In the genomic region with DNA sequence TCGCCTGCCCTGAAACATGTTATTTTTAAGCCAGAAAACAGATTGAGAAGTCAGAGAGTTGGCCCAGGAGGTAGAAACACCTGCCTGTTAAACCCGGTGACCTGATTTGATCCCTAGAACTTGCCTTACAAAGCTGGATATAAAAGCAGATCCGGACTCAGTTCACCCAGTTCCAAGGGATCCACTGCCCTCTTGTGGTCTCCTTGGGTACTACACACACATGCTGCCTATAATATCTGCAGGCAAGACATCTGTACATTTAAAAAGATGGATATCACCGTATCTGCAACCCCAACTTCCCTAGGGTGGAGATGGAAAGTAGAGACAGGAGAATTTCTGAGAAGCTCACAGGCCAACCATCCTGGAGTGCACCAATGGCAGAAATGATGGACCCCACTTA, we compare ENCODE assay signal across 10 mouse cellular contexts. TPM values are rescaled to one million over a fixed set of nuclear protein-coding genes. Genes with fewer than 3 reads are reported as not detected.
DNase-seq lines count a peak whose midpoint lies in the region; ATAC-seq and TF ChIP-seq lines count a peak whose summit lies in the region.
"Had no signal": no experiment of that assay in that cellular context is flagged by ENCODE, and none has a peak within 500 bp of the region (broad histone marks: within the 10 kb centered on the region; RNA-seq: fewer than 3 reads in every experiment).

No protein-coding gene starts in this region.

- 79% methylated on average over 4 of the region's 4 CpGs for WGBS in liver, embryonic 14.5 days (ENCODE audit: insufficient replicate concordance)
- WGBS in neural tube, embryonic 15.5 days = 99% methylated on average over 4 of the region's 4 CpGs

- no peak overlapping the region for H3K4me2 ChIP-seq in liver, embryonic 14.5 days (ENCODE audit: low read depth)
- no peak overlapping the region for H3K4me2 ChIP-seq in neural tube, embryonic 15.5 days

- TF ChIP-seq EP300 in ES-Bruce4 (IDR thresholded peaks at IDR 0.05; ENCODE audit: insufficient read depth, low read depth, low read length) = no peak
- TF ChIP-seq EP300 in liver, embryonic 14.5 days (IDR thresholded peaks at IDR 0.05; ENCODE audit: low read depth) = no peak

- H3K27me3 ChIP-seq in ES-Bruce4 (ENCODE audit: control insufficient read depth, insufficient read depth, low read length, poor library complexity, severe bottlenecking) = no peaks in the 10 kb centered on the region
- H3K27me3 ChIP-seq in liver, embryonic 14.5 days (ENCODE audit: control insufficient read depth, insufficient read depth, low read length) = no peaks in the 10 kb centered on the region
- H3K27me3 ChIP-seq in neural tube, embryonic 15.5 days (replicated peaks) = no peaks in the 10 kb centered on the region

- DNase-seq in CD4-positive, CD25-positive, alpha-beta regulatory T cell, adult 2 months (ENCODE audit: low read depth, low spot score) = peak; percentile 79
- peak; percentile 59 to 67 for DNase-seq in kidney, postnatal 4 days
- no peak for DNase-seq in kidney, adult 18-20 months
- no peak for DNase-seq in liver, embryonic 14.5 days (ENCODE audit: low read depth in 3 of 3, low spot score in 3 of 3)
- DNase-seq in urinary bladder, adult 2 months (ENCODE audit: low spot score) = no peak
- DNase-seq: gastrocnemius, postnatal 14 days had no signal

- H3K27ac ChIP-seq in ES-Bruce4 (ENCODE audit: insufficient read depth, low read length) = no peak overlapping the region
- no peak overlapping the region for H3K27ac ChIP-seq in liver, embryonic 14.5 days
- no peak overlapping the region for H3K27ac ChIP-seq in neural tube, embryonic 15.5 days (replicated peaks)
- H3K27ac ChIP-seq: macrophage had no signal

- H3K36me3 ChIP-seq in ES-Bruce4 (ENCODE audit: control insufficient read depth, insufficient read depth, low read length, poor library complexity, severe bottlenecking) = peaks cover 17% of the 10 kb centered on the region
- peaks cover 13% of the 10 kb centered on the region for H3K36me3 ChIP-seq in liver, embryonic 14.5 days (replicated peaks; ENCODE audit: control insufficient read depth, insufficient read depth, low read depth)
- H3K36me3 ChIP-seq in neural tube, embryonic 15.5 days = peaks cover 54% of the 10 kb centered on the region

- peaks cover 7% of the 10 kb centered on the region for H3K4me1 ChIP-seq in ES-Bruce4 (ENCODE audit: control insufficient read depth, insufficient read depth, low read length)
- peaks cover 3 to 10% of the 10 kb centered on the region in 2 experiments for H3K4me1 ChIP-seq in liver, embryonic 14.5 days (replicated peaks; ENCODE audit: control insufficient read depth in 2 of 2, insufficient read depth in 2 of 2, low read length in 1 of 2)
- H3K4me1 ChIP-seq in neural tube, embryonic 15.5 days = peaks cover 25% of the 10 kb centered on the region

- H3K9me3 ChIP-seq in ES-Bruce4 (replicated peaks; ENCODE audit: control insufficient read depth, insufficient read depth, low read length, poor library complexity, severe bottlenecking) = no peaks in the 10 kb centered on the region
- H3K9me3 ChIP-seq in liver, embryonic 14.5 days (ENCODE audit: control insufficient read depth, low read length) = no peaks in the 10 kb centered on the region
- H3K9me3 ChIP-seq in neural tube, embryonic 15.5 days (replicated peaks) = no peaks in the 10 kb centered on the region

- no peak for TF ChIP-seq POLR2A in ES-Bruce4 (IDR thresholded peaks at IDR 0.05; ENCODE audit: insufficient read depth, low read length)

- H3K9ac ChIP-seq in ES-Bruce4 (ENCODE audit: low read depth, poor library complexity, severe bottlenecking) = no peak overlapping the region
- no peak overlapping the region for H3K9ac ChIP-seq in liver, embryonic 14.5 days (replicated peaks)
- H3K9ac ChIP-seq in neural tube, embryonic 15.5 days (replicated peaks) = no peak overlapping the region

- no peak for ATAC-seq in CD4-positive, CD25-positive, alpha-beta regulatory T cell, adult 4 months
- ATAC-seq in liver, embryonic 14.5 days (ENCODE audit: insufficient read depth) = no peak
- no peak for ATAC-seq in neural tube, embryonic 15.5 days (ENCODE audit: low FRiP score)

- peak; percentile 26 for TF ChIP-seq CTCF in ES-Bruce4 (IDR thresholded peaks at IDR 0.05; ENCODE audit: low read depth, low read length)
- peak; percentile 75 for TF ChIP-seq CTCF in liver, embryonic 14.5 days (IDR thresholded peaks at IDR 0.05; ENCODE audit: low read depth)

- H3K4me3 ChIP-seq in ES-Bruce4 (ENCODE audit: low read depth, low read length) = no peak overlapping the region
- H3K4me3 ChIP-seq in liver, embryonic 14.5 days (ENCODE audit: insufficient read depth in 1 of 2, low read depth in 2 of 2, low read length in 2 of 2) = no peak overlapping the region
- H3K4me3 ChIP-seq in neural tube, embryonic 15.5 days (replicated peaks) = no peak overlapping the region

RNA-seq across cellular contexts. Expression of gene Ddx54, which starts 3.4 kb away (rescaled TPM):
- 10 to 100 TPM; 14.4 to 18.6 TPM for polyA plus RNA-seq in CD4-positive, CD25-positive, alpha-beta regulatory T cell, adult 4 months (2017; shearing (Covaris generic))
- polyA plus RNA-seq in ES-Bruce4 (2011; ENCODE audit: insufficient read depth, insufficient read length, low read depth, missing spikeins) = 49.7 and 49.9 TPM in 2 replicates
- 9.9 and 12.4 TPM in 2 replicates for polyA plus RNA-seq in liver, embryonic 14.5 days (2012; rRNA removed)
- polyA plus RNA-seq in liver, embryonic 14.5 days (2014; fragmentation: Nextera tagmentation; extraction: Ambion mirVana) = 9.9 and 10.1 TPM in 2 replicates
- 35.7 and 42.0 TPM in 2 replicates for polyA plus RNA-seq in neural tube, embryonic 15.5 days (2015; fragmentation: Nextera tagmentation; extraction: Ambion mirVana)
- 25.7 and 26.2 TPM in 2 replicates for polyA plus RNA-seq in urinary bladder, adult 2 months (2012; rRNA removed)

RNA-seq across cellular contexts. Expression of gene Rita1, which starts 3.5 kb away (rescaled TPM):
- polyA plus RNA-seq in CD4-positive, CD25-positive, alpha-beta regulatory T cell, adult 4 months (2017; shearing (Covaris generic)) = 1 to 10 TPM; 2.2 to 6.3 TPM
- 13.0 and 13.1 TPM in 2 replicates for polyA plus RNA-seq in ES-Bruce4 (2011; ENCODE audit: insufficient read depth, insufficient read length, low read depth, missing spikeins)
- polyA plus RNA-seq in liver, embryonic 14.5 days (2012; rRNA removed) = 5.2 and 5.9 TPM in 2 replicates
- polyA plus RNA-seq in liver, embryonic 14.5 days (2014; fragmentation: Nextera tagmentation; extraction: Ambion mirVana) = 2.1 and 2.8 TPM in 2 replicates
- 29.4 and 34.0 TPM in 2 replicates for polyA plus RNA-seq in neural tube, embryonic 15.5 days (2015; fragmentation: Nextera tagmentation; extraction: Ambion mirVana)
- polyA plus RNA-seq in urinary bladder, adult 2 months (2012; rRNA removed) = 11.0 and 12.9 TPM in 2 replicates

RNA-seq across cellular contexts. Expression of gene Cfap73, which starts 18.1 kb away (rescaled TPM):
- not detected for polyA plus RNA-seq in CD4-positive, CD25-positive, alpha-beta regulatory T cell, adult 4 months (2017; shearing (Covaris generic))
- polyA plus RNA-seq in ES-Bruce4 (2011; ENCODE audit: insufficient read depth, insufficient read length, low read depth, missing spikeins) = not detected in 2 replicates
- polyA plus RNA-seq in liver, embryonic 14.5 days (2012; rRNA removed) = not detected in 2 replicates
- not detected in 2 replicates for polyA plus RNA-seq in liver, embryonic 14.5 days (2014; fragmentation: Nextera tagmentation; extraction: Ambion mirVana)
- 0.33 and 0.80 TPM in 2 replicates for polyA plus RNA-seq in neural tube, embryonic 15.5 days (2015; fragmentation: Nextera tagmentation; extraction: Ambion mirVana)
- polyA plus RNA-seq in urinary bladder, adult 2 months (2012; rRNA removed) = not detected in 2 replicates
- polyA plus RNA-seq: macrophage had no signal

RNA-seq across cellular contexts. Expression of gene Iqcd, which starts 27.1 kb away (rescaled TPM):
- polyA plus RNA-seq in CD4-positive, CD25-positive, alpha-beta regulatory T cell, adult 4 months (2017; shearing (Covaris generic)) = 1 to 10 TPM in 1 of 2 experiments, under 1 TPM in 1; 0.40 to 1.1 TPM
- polyA plus RNA-seq in ES-Bruce4 (2011; ENCODE audit: insufficient read depth, insufficient read length, low read depth, missing spikeins) = 0.37 and 0.43 TPM in 2 replicates
- 0.91 and 2.0 TPM in 2 replicates for polyA plus RNA-seq in liver, embryonic 14.5 days (2012; rRNA removed)
- 1.0 and 1.4 TPM in 2 replicates for polyA plus RNA-seq in liver, embryonic 14.5 days (2014; fragmentation: Nextera tagmentation; extraction: Ambion mirVana)
- 1.3 and 1.5 TPM in 2 replicates for polyA plus RNA-seq in neural tube, embryonic 15.5 days (2015; fragmentation: Nextera tagmentation; extraction: Ambion mirVana)
- 1.6 and 1.8 TPM in 2 replicates for polyA plus RNA-seq in urinary bladder, adult 2 months (2012; rRNA removed)

RNA-seq across cellular contexts. Expression of gene Tpcn1, which starts 27.4 kb away (rescaled TPM):
- 10 to 100 TPM; 14.7 to 17.4 TPM for polyA plus RNA-seq in CD4-positive, CD25-positive, alpha-beta regulatory T cell, adult 4 months (2017; shearing (Covaris generic))
- polyA plus RNA-seq in ES-Bruce4 (2011; ENCODE audit: insufficient read depth, insufficient read length, low read depth, missing spikeins) = 13.2 and 17.1 TPM in 2 replicates
- 19.3 and 19.8 TPM in 2 replicates for polyA plus RNA-seq in liver, embryonic 14.5 days (2012; rRNA removed)
- polyA plus RNA-seq in liver, embryonic 14.5 days (2014; fragmentation: Nextera tagmentation; extraction: Ambion mirVana) = 17.8 and 18.2 TPM in 2 replicates
- polyA plus RNA-seq in neural tube, embryonic 15.5 days (2015; fragmentation: Nextera tagmentation; extraction: Ambion mirVana) = 20.9 and 21.7 TPM in 2 replicates
- 38.6 and 55.0 TPM in 2 replicates for polyA plus RNA-seq in urinary bladder, adult 2 months (2012; rRNA removed)

Comparison
In these comparisons a context has a peak if more than half of its experiments do, and no peak if none do; other contexts are left out.
1. DNase-seq: peak in CD4-positive, CD25-positive, alpha-beta regulatory T cell, adult 2 months (single experiment) and kidney, postnatal 4 days (2 of 2); none in kidney, adult 18-20 months (single experiment), liver, embryonic 14.5 days (0 of 3) and urinary bladder, adult 2 months (single experiment).